Mouse (Mus musculus): ENCODE results near the gene Cdk20. TPM values are rescaled to one million over a fixed set of nuclear protein-coding genes. Genes with fewer than 3 reads are reported as not detected.

The Cdk20 gene
- polyA plus RNA-seq, 1 experiment from 2014 or later, result 4.8 TPM

DNA sequence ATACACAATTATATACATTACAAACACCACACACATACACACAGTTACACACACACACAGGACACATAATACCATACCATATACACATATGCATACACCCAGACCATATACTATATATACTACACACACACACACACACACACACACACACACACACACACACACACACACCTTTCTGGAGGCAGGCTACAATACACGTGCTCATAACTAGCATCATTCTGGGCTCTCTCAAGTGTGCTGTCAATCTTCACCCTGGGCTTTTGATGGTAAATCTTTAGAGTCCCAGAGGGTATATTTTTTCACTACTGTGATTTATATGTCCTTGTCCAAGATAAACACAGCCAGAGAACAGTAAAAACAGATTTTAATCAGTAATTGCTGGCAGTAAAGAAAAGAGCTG, 6.8 kb upstream of the Cdk20 start:
- TF ChIP-seq CTCF (IDR thresholded peaks at IDR 0.05; ENCODE audit: low read depth) (no peak), EP300 (IDR thresholded peaks at IDR 0.05; ENCODE audit: low read depth) (no peak)
- H3K4me3 ChIP-seq (ENCODE audit: low read depth, low read length), result no peak overlapping the region
- no peak overlapping the region for H3K4me2 ChIP-seq (ENCODE audit: low read depth, low read length)
- no peak for ATAC-seq
- no peaks in the 10 kb centered on the region for H3K9me3 ChIP-seq (ENCODE audit: low read length)
- no peak overlapping the region for H3K9ac ChIP-seq (replicated peaks)
- H3K4me1 ChIP-seq (ENCODE audit: insufficient read depth), result no peaks in the 10 kb centered on the region
- H3K27ac ChIP-seq (ENCODE audit: low read depth), result no peak overlapping the region
- DNase-seq, result no peak
- no peaks in the 10 kb centered on the region for H3K27me3 ChIP-seq (ENCODE audit: insufficient read depth, low read length)
- 67% methylated on average over 1 of the region's 1 CpGs for WGBS (ENCODE audit: insufficient replicate concordance)
- H3K36me3 ChIP-seq (replicated peaks; ENCODE audit: insufficient read depth, low read length), result no peaks in the 10 kb centered on the region

DNA sequence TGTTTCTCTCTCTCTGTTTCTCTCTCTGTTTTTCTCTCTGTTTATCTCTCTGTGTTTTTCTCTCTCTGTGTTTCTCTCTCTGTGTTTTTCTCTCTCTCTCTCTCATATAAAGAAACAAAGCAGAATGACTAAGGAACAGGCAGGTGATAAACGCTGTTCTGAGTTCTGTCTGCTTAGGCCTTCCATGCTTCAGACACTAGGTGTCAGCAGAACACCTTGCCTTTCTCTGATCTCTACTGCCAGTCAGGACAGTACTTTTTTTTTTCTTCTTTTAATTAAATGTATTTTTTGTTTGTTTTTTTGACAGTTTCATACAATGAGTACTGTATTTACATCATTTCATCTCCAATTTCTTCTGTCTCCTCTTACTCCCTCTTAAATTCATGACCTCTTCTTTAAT, 2.8 kb upstream of the Cdk20 start:
- TF ChIP-seq CTCF (IDR thresholded peaks at IDR 0.05; ENCODE audit: low read depth) (peak; percentile 68), EP300 (IDR thresholded peaks at IDR 0.05; ENCODE audit: low read depth) (no peak)
- Histone ChIP-seq H3K27ac (ENCODE audit: low read depth) (no peak overlapping the region), H3K4me3 (ENCODE audit: low read depth, low read length) (no peak overlapping the region), H3K36me3 (replicated peaks; ENCODE audit: insufficient read depth, low read length) (no peaks in the 10 kb centered on the region), H3K27me3 (ENCODE audit: insufficient read depth, low read length) (no peaks in the 10 kb centered on the region), H3K9ac (replicated peaks) (no peak overlapping the region), H3K4me2 (ENCODE audit: low read depth, low read length) (no peak overlapping the region), H3K4me1 (ENCODE audit: insufficient read depth) (peaks cover 13% of the 10 kb centered on the region; the same call in 1 of the 2 replicates), H3K9me3 (ENCODE audit: low read length) (no peaks in the 10 kb centered on the region)
- DNase-seq, result no peak
- WGBS (ENCODE audit: insufficient replicate concordance), result 14% methylated on average over 1 of the region's 1 CpGs
- ATAC-seq, result no peak

DNA sequence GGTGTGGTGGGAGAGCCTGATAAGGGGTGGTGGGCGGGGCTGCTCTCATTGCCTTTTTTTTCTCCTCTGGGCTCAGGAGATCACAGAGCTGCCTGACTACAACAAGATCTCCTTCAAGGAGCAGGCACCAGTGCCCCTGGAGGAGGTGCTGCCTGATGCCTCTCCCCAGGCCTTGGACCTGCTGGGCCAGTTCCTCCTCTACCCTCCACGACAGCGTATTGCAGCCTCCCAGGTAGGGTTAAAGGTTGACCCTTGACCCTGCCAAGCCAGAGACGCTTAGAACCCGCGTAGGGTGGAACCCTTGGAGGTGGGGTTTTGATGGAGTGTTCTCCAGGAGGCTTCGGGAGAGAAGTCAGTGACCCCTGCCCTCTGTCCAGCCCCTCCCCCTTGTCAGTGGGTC, 5.7 kb downstream of the Cdk20 start:
- ATAC-seq, result no peak
- no peak overlapping the region for H3K9ac ChIP-seq (replicated peaks)
- 66% methylated on average over 7 of the region's 7 CpGs for WGBS (ENCODE audit: insufficient replicate concordance)
- TF ChIP-seq EP300 (IDR thresholded peaks at IDR 0.05; ENCODE audit: low read depth) (no peak), CTCF (IDR thresholded peaks at IDR 0.05; ENCODE audit: low read depth) (no peak)
- H3K9me3 ChIP-seq (ENCODE audit: low read length), result no peaks in the 10 kb centered on the region
- no peak overlapping the region for H3K4me3 ChIP-seq (ENCODE audit: low read depth, low read length)
- H3K36me3 ChIP-seq (replicated peaks; ENCODE audit: insufficient read depth, low read length), result peaks cover 10% of the 10 kb centered on the region
- H3K27ac ChIP-seq (ENCODE audit: low read depth), result no peak overlapping the region
- no peak for DNase-seq
- H3K4me2 ChIP-seq (ENCODE audit: low read depth, low read length), result no peak overlapping the region
- peaks cover 5% of the 10 kb centered on the region; the same call in 1 of the 2 replicates for H3K4me1 ChIP-seq (ENCODE audit: insufficient read depth)
- no peaks in the 10 kb centered on the region for H3K27me3 ChIP-seq (ENCODE audit: insufficient read depth, low read length)

DNA sequence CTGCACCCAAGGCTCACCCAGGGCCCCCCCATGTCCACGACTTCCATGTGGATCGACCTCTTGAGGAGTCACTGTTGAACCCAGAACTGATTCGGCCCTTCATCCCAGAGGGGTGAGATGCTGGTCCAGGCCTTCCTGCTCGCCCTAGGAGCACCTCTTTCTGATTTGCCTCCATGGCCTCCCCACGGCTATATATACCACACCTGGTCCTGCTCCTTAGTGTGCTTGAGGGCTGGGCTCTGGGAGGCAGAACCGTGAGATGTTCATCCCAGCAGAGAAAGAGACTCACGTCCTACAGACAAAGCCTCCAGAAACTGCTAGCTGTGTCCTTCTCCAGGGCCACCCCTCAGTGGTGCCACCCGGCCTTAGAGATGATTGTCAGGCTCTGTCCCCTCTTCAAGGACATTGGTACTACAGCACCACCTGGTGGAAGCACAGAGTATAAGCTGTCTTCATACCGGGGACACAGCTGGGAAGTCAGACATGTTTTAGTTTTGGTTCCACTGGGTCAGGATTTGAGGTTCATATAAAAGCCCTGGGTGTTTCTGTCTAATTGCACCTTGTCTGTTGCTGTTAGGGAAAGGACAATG, 6.8 kb downstream of the Cdk20 start:
- Histone ChIP-seq H3K4me2 (ENCODE audit: low read depth, low read length) (no peak overlapping the region), H3K4me1 (ENCODE audit: insufficient read depth) (no peaks in the 10 kb centered on the region), H3K9ac (replicated peaks) (no peak overlapping the region), H3K27ac (ENCODE audit: low read depth) (no peak overlapping the region), H3K36me3 (replicated peaks; ENCODE audit: insufficient read depth, low read length) (peaks cover 10% of the 10 kb centered on the region), H3K4me3 (ENCODE audit: low read depth, low read length) (no peak overlapping the region), H3K27me3 (ENCODE audit: insufficient read depth, low read length) (no peaks in the 10 kb centered on the region), H3K9me3 (ENCODE audit: low read length) (no peaks in the 10 kb centered on the region)
- DNase-seq (peak; percentile 78), ATAC-seq (peak; percentile 82)
- peak; percentile 97 for TF ChIP-seq CTCF (IDR thresholded peaks at IDR 0.05; ENCODE audit: low read depth)
- no peak for TF ChIP-seq EP300 (IDR thresholded peaks at IDR 0.05; ENCODE audit: low read depth)
- 49% methylated on average over 9 of the region's 9 CpGs for WGBS (ENCODE audit: insufficient replicate concordance)

DNA sequence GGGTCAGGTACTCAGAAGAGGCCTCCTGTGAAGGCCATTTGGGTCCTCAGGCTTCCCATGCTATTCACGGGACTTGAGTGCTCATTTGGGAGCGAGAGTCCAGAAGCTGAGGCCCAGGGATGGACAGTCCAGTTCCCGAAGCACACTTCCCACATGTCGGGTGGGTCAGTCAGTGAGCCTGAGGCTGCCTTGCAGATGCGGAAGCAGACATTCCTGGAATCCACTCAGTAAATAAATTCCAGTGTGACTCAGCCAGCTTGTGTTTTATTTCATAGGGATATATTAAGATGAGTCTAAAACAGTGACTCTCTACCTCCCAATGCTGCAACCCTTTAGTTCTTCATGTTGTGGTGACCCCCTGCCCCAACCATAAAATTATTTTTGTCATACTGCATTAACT, 7.4 kb downstream of the Cdk20 start:
- peaks cover 10% of the 10 kb centered on the region for H3K36me3 ChIP-seq (replicated peaks; ENCODE audit: insufficient read depth, low read length)
- H3K27ac ChIP-seq (ENCODE audit: low read depth), result no peak overlapping the region
- ATAC-seq (0 out of 2 replicates have a peak, but pooled peaks have one; percentile 2), DNase-seq (no peak)
- no peaks in the 10 kb centered on the region for H3K9me3 ChIP-seq (ENCODE audit: low read length)
- no peaks in the 10 kb centered on the region for H3K4me1 ChIP-seq (ENCODE audit: insufficient read depth)
- TF ChIP-seq EP300 (IDR thresholded peaks at IDR 0.05; ENCODE audit: low read depth) (no peak), CTCF (IDR thresholded peaks at IDR 0.05; ENCODE audit: low read depth) (no peak)
- WGBS (ENCODE audit: insufficient replicate concordance), result 69% methylated on average over 5 of the region's 5 CpGs
- H3K27me3 ChIP-seq (ENCODE audit: insufficient read depth, low read length), result no peaks in the 10 kb centered on the region
- H3K4me2 ChIP-seq (ENCODE audit: low read depth, low read length), result no peak overlapping the region
- no peak overlapping the region for H3K9ac ChIP-seq (replicated peaks)
- no peak overlapping the region for H3K4me3 ChIP-seq (ENCODE audit: low read depth, low read length)

DNA sequence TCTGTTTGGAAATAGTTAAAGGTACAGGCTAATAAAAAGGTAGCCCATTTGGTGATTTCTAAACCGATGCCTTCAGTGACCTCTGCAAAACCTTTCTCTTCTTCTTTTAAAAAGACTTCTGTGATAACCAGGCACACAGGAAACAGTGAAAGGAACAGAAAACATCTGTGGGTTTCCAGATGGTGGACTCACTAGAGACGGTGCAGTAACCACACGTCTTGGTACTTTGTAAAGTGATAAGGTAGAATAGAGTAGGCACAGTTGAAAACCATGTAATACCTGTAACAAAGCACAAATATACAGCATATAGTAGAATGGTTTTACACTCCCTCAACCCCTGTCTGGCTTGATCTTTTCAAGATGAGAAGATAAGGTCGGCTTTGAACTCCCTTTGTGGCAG, 8.5 kb downstream of the Cdk20 start:
- Histone ChIP-seq H3K9me3 (ENCODE audit: low read length) (no peaks in the 10 kb centered on the region), H3K4me3 (ENCODE audit: low read depth, low read length) (no peak overlapping the region)
- WGBS (ENCODE audit: insufficient replicate concordance), result 35% methylated on average over 4 of the region's 4 CpGs

More for the DNA sequence above, 8.5 kb downstream of the Cdk20 start:
- Histone ChIP-seq H3K36me3 (replicated peaks; ENCODE audit: insufficient read depth, low read length) (peaks cover 10% of the 10 kb centered on the region), H3K27ac (ENCODE audit: low read depth) (no peak overlapping the region), H3K9ac (replicated peaks) (no peak overlapping the region), H3K4me2 (ENCODE audit: low read depth, low read length) (no peak overlapping the region), H3K4me1 (ENCODE audit: insufficient read depth) (no peaks in the 10 kb centered on the region), H3K27me3 (ENCODE audit: insufficient read depth, low read length) (no peaks in the 10 kb centered on the region)
- ATAC-seq (no peak), DNase-seq (no peak)
- TF ChIP-seq EP300 (IDR thresholded peaks at IDR 0.05; ENCODE audit: low read depth) (0 out of 2 replicates have a peak, but pooled peaks have one; percentile 10), CTCF (IDR thresholded peaks at IDR 0.05; ENCODE audit: low read depth) (no peak)
